Mouse (Mus musculus): ENCODE measurements around the gene Gm14214. TPM values are rescaled to one million over a fixed set of nuclear protein-coding genes. Genes with fewer than 3 reads are reported as not detected.
A peak's percentile ranks its signal among the peaks of the same experiment; 100 is the strongest.

Gm14214 gene
- total RNA-seq, 2 experiments from 2014 or later = not detected

DNA sequence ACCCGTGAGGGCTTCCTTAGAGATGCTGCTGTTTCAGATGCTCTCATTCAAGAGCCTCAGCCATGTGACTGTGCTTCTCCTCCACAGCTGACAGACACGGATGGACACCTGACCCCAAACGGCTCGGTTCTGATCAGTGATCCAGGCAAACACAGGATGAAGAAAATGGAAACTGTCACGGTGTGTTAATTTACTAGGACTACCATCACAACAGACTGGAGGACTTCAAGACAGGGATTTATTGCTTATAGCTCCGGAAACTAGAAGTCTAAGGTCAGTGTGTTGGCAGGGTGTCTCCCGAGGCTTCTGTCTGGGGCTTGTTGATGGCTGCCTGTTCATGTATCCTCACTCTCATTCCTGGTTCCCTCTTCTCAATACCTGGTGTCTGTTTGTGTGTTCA lies 34.4 kb downstream of the Gm14214 start:
- DNase-seq = no peak
- intact Hi-C loops (cut with DNase I) = no loop called here

DNA sequence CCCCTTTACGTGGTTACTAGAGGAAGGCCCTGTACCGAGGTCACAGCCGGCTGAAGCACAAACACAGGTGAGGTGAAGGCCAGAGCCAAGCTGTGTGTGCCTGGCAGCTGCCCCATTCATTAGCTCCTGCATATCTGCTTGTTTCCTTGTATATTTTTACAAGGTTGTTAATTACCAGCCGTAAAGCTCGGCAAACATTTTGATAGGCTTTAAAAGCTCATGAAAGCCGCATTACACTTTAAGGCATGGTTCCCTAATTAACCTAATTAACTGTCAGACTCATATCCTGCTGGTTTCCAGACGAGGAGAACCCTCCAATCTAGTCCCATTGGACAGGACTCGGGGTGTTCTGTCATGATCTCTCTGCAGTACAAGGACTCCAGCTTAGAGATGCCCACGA lies 34.9 kb downstream of the Gm14214 start:
- intact Hi-C loops (cut with DNase I) = no loop called here
- no peak for DNase-seq

DNA sequence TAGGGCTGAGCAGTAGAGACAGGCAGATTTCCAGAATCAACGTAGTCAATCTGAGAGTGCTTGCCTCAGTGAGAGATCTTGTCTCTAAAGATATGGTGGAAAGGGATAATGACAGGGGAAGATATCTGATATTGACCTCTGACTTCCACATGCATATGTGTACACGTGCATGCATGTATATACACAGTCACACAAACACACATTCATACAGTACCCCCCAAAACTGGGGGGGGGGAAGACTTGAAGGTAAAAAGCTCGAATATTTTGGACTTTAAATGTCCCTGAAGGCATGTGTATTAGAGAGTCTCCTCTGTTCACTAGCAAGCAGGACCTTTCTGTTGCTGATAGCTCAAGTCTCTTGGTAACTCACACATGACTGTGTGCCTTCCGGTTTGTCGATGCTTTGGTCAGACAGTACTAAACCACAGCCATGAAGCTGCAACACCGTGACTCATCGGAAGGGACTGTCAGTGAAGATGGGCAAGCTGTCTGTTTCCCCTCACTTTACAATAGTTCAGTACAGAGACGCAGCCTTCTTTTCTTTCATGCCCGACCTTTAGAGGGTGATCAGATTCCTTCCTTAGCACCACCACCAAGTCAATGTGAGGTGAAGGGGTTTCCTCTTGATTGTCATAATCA lies 37.2 kb downstream of the Gm14214 start:
- intact Hi-C loops (cut with DNase I) = no loop called here
- DNase-seq = no peak

DNA sequence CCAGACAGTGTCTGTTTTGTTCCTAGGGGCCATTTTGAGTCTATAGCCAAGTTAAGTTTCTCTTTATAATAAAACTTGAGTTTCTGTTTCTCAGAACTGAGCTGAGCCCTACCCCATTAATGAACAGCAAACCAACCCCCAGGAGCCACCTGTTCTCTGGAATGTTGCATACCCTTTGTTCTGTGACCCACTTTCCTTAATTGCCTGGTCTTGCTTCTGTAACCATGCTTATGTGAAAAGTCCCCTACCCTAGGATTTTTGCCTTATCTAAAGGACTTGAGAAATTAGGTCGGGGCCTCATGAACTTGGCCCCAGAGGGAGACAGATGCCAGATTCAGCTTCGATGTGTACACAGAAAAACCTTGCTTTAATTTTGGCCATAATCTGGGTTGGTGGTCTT lies 37.9 kb downstream of the Gm14214 start:
- no peak for DNase-seq
- intact Hi-C loops (cut with DNase I) = loop anchor here (2.0 kb wide), 1 partner anchor 15 kb away; no protein-coding TSS in a partner anchor

DNA sequence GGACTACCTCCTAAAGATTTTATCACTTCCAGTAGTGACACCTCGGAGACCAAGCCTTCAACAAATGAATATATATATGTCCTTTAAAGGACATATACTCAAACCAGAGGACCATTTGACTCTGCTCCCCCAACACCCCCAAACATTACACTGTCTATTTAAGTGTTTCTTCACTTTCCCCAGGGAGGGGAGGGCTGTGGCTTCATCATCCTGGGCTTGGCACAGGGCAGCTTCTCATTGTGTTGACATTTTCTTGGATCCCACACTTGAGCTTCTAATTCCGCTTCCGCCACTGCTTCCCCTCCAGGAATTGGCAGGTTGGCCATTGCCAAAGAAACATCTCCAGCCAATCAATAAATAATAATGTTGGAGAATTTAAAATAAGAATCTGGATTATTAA lies 39.0 kb downstream of the Gm14214 start:
- intact Hi-C loops (cut with DNase I) = loop anchor here (2.0 kb wide), 1 partner anchor 14 kb away; no protein-coding TSS in a partner anchor

DNA sequence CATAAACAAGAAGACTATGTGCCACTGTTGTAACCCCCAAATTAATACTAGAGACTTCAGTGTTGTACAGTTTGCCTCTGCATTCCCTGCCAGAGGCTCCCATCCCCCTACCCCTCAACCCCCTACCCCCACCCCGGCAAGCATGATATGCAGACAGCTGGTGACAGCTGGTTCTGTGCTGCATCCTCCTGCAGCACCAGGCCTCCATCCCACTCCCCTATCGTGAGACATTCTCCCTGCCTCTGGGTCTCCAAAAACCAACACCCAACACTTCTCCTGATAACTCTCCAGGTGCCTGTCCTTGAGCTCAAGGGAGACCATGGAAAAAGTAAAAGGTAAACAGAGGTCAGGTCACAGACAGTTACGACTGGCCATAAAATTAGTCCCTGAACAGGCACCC lies 40.1 kb downstream of the Gm14214 start:
- intact Hi-C loops (cut with DNase I) = loop anchor here (2.0 kb wide), 1 partner anchor 13 kb away; no protein-coding TSS in a partner anchor
- peak; percentile 15 to 33 for DNase-seq

More for the DNA sequence above, 39.0 kb downstream of the Gm14214 start:
- no peak for DNase-seq

DNA sequence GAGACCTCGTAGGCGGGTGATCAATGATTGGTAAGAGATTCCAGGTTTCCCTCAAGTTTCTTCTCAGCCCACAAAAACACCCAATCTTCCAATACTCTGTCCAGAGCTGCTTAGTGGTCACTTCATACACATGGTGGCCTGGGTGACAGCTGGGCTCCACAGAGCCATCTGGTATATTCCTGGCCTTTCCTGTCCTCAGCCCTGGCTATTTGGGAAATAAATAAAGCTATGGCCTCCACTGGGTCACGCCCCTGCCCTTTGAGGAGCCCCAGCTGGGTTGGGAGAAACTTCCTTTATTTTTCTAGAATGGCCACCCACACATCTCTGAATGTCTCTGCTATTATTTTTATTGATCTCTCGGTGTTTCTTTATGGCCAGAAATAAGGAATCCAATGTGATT lies 46.4 kb downstream of the Gm14214 start:
- no peak for DNase-seq
- intact Hi-C loops (cut with DNase I) = no loop called here

DNA sequence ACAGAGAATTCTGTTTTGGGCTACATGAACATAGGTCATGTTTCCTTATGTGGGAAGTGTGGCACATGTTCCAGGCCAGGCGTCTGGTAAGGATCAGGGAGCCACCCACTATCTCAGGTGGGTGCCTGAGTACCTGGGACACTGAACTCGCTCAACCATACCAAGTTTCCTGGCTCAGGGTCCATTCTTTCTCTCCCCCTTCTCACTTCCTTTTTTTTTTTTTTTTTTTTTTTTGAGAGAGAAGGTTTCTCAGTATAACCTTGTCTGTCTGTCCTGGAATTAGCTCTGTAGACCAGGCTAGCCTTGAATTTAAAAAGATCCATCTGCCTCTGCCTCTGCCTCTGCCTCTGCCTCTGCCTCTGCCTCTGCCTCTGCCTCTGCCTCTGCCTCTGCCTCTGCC lies 49.5 kb downstream of the Gm14214 start:
- intact Hi-C loops (cut with DNase I) = no loop called here
- DNase-seq = no peak

Other genes with a start within 250 kb of the Gm14214 start
- gene 1700003F12Rik, start 222.9 kb downstream of the Gm14214 start, total RNA-seq (2021) = under 1 TPM in 1 of 2 experiments, not detected in 1; 0.43 TPM
- gene Actl10, start 218.3 kb downstream of the Gm14214 start, total RNA-seq (2021) = not detected
- gene Necab3, start 211.1 kb downstream of the Gm14214 start, total RNA-seq (2021) = 1 to 10 TPM in 1 of 2 experiments, under 1 TPM in 1; 0.90 to 1.2 TPM
- 1 to 10 TPM; 2.2 to 4.3 TPM for gene E2f1, start 200.1 kb downstream of the Gm14214 start, total RNA-seq (2021)
- gene Pxmp4, start 166.3 kb downstream of the Gm14214 start, total RNA-seq (2021) = 10 to 100 TPM; 23.8 to 28.5 TPM
- 1 to 10 TPM; 2.3 to 2.6 TPM for gene Zfp341, start 156.7 kb downstream of the Gm14214 start, total RNA-seq (2021)
- gene 4930519P11Rik, start 156.6 kb downstream of the Gm14214 start, total RNA-seq (2021) = not detected
- gene Chmp4b, start 118.3 kb downstream of the Gm14214 start, total RNA-seq (2021) = 100 to 1,000 TPM; 105 to 112 TPM
- gene Raly, start 21.1 kb upstream of the Gm14214 start, total RNA-seq (2021) = 100 to 1,000 TPM; 119 to 131 TPM
- not detected for gene a, start 21.4 kb upstream of the Gm14214 start, total RNA-seq (2021)
- 10 to 100 TPM; 51.6 to 54.7 TPM for gene Eif2s2, start 122.9 kb upstream of the Gm14214 start, total RNA-seq (2021)
- gene Gm14226, start 248.2 kb upstream of the Gm14214 start, total RNA-seq (2021) = under 1 TPM; 0.12 to 0.24 TPM

Data from heart, postnatal 14 days (tissue).